Mouse (Mus musculus): ENCODE results near the gene Mdk.
A peak's percentile ranks its signal among the peaks of the same experiment; 100 is the strongest.

GRCm38 (mm10) chr2:91921790-91922570 lies 10.1 kb downstream of the Mdk start:
- TF ChIP-seq CTCF (IDR thresholded peaks at IDR 0.05; ENCODE audit: borderline replicate concordance, extremely low read depth, insufficient read depth, insufficient read length) (peak; percentile 64), POLR2A (IDR thresholded peaks at IDR 0.05; ENCODE audit: borderline replicate concordance, extremely low read depth, insufficient read depth, insufficient read length, poor library complexity, severe bottlenecking) (no peak)
